Mouse (Mus musculus) cerebellum, postnatal 36 days (tissue): ENCODE measurements around the gene Slc25a44.
"Not testable (repeated sequence)": the region's sequence is repeated elsewhere in the genome, so short reads cannot be mapped to it uniquely, and the experiment has no call there.

Experiments used
- DNase-seq, 2 experiments: peaks; one replicate each; pipeline ENCODE4 v3.0.0; 2021 to 2022; ENCODE audit warnings: mixed read lengths in 2 of 2

Slc25a44 gene

DNA sequence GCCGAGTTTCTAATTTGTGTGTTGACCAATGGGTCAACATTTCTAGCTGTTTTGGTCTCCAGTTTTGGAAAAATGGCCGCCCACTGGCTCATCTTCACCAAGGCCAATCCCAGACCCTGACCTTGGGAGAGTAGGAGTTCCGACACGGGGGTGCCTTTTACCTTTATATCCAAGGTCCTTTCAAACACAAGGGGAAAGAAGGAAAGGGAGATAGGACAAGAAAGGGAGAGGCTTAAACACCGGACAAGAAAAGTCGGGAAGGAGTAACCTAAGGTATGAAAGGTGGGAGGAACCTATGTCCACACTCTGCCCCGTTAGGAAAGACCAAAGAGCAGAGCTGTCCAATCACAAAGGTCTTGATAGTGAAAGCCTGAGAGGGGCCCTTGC, 14.3 kb downstream of the Slc25a44 start:
- DNase-seq: no peak

DNA sequence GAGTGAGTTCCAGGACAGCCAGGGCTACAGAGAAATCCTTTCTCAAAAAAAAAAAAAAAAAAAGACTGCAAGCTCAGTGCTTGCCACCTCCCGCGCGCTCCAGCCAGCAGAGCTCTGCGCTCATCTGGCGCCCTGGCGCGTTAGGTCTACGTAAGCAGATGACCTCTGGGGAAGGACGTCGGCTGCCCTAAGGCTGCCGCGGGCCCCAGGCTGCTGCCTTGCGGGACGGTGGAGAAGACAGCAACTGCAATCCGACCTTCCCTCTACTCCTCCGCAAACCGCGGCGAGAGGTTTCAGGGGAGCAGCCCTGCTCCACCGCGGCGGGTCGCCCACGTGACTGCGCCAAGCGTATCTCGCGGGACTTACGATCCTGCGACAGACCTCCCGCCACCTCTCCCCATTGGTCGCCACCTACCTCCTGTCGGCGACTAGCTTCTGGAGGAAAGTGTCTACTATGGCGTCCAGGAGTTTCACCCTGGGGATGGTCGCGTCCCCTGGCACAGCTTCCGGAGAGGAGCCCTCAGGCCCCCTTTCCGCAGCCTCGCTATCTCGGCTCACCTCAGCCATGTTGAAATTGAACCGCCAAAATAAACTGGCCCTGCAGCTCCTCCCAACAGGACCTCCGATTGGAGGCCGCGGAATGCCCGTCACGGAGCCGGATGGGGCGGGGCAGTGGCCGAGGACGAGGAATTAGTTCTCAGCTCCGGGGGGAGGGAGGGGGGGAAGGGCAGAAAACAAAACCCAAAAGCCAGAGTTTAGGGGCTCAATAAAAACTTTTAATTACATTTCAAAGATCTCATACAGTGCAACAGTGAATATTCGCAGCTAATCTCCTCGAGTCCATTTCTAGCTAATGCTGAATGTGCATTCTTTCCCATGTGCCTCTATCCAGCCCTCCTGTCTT, 14.9 kb downstream of the Slc25a44 start, which contains the start of gene Pmf1:
Gene Pmf1, minus strand, starts transcription at position 591 of the 904 bp plus-strand sequence.
- DNase-seq: peak; percentile 84 to 91

DNA sequence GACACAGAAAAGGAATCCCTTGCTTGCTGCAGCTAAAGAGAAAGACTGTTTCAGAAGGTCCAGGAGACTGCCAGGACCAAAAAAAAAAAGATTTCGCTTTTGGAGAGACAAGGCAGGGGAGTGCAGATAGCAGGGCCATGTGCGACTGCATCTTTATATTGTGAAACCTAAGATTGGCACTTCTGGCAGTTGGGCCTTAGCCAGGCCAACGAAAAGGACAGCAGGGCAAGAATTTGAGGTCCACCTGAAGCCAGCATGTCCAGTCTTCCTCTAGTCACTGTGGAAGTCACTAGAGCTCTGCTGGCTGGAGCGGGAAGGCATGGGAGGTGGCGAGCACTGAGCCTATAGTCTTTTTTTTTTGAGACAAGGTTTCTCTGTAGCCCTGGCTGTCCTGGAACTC, 16.0 kb downstream of the Slc25a44 start:
- DNase-seq: no peak

DNA sequence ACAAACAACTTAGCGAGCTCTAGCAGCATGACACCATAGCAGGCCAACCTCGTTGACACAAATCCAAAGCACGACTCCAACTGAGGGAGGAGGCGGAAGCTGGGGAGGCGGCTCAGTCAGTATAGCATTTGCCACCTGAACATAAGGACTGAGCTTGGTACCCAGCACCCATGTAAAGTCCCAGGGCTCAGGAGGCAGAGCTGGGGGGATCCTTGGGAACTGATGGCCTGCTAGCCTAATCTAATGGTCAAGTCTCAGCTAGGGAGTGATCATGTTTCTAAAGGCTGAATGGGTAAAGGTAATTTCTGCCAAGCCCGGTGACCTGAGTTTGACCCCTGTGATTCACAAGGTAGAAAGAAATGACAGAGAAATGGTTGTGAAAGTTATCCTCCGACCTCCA, 17.4 kb downstream of the Slc25a44 start:
- no peak for DNase-seq

DNA sequence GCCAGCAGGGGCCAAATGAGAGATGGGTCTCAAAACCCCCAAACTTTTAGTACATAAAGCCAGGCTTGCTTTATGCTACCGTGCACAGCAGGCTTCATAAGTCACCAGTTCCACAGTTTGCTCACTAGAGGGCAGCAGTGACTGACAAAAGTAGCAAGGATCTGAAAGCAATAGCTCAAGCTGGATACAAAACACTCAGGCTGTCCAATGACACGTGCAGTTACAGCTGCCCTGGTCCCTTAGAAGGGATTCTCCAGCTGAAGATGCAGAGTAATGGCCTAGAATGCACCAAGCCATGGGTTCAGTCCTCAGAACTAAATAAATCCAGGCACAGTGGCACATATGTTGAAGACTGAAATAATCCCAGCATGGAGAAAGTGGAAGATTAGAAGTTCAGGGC, 17.8 kb downstream of the Slc25a44 start:
- DNase-seq: peak; percentile 61 to 70

DNA sequence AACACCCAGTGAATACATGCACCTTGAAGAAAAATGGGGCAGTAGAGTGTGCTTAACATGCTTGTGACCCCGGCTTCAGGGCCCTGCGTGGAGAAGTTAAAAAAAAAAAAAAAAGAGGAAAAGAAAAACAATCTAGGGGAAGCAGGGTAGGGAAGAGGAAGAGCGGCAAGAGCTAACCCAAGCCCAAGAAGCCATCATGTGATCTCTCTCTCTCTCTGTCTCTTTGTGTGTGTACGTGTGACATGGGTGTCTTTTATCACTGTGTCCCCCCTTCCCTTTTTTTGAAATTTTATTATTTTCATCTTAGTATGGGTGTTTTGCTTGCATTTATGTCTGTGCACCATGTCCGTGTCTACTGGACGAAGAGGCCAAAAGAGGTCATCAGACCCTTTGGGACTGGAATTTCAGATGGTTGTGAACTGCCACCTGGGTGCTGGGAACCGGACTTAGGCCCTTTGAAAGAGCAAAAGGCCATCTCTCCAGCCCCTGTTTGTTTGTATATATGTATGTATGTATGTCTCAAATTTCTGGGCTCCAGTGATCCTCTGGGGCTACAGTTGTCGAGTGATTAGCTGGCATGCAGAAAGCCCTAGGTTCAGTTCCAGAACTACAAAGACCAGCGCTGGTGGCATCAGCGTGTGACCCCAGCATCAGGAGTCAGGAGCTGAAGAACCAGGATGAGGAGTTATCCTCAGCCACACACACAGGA, 21.3 kb downstream of the Slc25a44 start:
- DNase-seq: no peak

DNA sequence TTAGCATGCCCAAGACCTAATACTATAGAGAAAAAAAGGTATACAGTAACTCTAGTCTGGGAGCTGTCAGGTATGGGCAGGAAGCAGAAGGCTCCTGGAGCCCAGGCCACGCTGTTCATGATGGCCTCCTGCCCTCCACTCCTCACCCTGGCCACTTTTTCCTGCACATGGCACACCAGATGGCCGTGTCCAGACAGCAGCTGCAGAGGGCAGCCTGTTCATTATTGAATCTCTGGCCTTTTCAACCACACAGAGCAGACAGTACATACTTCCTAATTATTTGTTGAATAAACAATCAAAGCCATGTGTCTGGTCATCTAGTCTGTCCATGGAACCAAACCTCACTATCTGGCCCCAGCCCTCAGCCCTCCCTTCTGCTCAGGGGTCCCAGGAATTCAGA, 26.3 kb downstream of the Slc25a44 start:
- DNase-seq: peak; percentile 80 to 83

DNA sequence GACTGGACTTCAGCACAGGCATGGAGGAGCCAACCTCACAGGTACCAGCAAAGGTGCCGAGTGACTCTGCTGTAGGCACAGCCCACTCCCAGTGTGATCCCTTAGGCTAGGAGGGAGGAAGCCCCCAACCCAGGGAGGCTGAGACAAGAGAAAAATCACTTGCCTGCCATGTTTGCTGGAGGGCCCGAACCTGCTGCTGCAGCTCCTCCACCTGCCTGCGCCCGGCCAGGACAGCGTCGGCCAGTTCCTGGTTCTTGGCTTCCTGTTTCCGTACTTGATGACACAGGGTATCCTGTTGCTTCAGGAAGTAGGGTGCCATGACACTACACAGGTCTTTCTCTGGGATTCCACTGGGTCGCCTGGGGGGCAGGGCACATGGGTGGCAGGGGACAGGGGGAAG, 29.2 kb downstream of the Slc25a44 start:
- DNase-seq: no peak

DNA sequence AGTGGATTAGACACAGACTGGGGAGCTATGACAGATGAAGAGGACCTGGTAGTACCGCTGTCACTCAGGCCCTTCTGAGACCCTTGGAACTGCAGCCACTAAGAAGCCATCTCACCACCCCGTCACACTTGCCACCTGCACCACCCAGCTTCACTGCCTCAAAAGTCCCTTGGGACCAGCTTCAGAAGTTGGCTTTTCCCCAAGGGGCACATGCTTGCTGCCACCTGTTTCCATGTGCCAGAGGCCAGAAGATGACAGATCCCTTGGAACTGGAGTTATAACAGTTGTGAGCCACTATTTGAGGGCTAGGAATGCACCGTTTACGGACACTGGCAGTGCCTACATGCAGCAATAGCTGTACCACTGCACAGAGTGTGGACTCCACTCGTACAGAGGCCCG, 29.7 kb downstream of the Slc25a44 start:
- DNase-seq: no peak

DNA sequence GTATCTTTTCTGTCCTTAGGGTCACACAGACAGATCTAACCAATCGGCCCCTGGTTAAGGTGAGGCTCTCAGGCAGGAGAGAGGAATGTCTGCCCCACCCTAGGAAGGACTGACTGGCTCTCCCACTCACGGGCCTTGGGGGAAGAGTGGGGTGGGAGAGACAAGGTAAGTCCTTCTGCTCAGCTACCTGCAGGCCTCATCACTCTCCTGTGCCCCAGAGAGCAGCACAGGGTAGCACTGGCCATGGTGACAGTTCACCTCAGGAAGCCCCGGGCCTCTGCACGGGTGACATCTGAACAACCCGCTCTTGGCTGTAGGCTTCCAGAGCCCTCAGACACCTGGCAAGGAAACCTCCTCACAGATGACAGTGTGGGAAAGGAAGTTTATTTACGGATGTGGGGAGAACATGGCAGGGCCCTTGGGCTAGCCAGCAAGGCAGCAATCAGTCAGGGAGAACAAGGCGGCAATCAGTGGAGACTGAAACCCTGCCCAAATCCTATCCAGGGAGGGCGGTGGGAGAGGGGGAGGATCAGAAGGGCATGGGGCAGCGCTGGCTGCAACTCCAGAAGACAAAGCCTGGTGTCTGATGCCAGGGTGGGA, 31.1 kb downstream of the Slc25a44 start:
- no peak for DNase-seq

DNA sequence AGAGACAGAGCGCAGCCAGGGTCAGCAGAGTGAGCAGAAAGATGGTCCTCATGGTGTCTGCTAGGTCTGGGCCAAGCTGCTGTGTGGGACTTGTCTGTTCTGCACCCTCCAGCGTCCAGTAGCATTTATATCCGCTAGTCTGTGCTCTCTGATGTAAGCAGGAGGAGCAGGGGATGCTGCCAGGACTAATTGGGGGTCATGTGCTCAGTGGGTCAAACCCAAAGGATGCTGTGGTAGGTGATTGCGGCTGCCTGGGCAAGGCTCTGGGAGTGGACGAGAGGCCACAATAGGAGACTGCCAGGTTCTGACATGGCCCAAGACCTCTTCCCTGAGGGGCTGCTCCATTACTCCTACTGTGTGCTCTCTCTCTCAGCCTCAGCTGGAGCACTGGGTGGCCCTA, 40.6 kb downstream of the Slc25a44 start, which contains the start of gene Bglap:
Gene Bglap, minus strand, starts transcription at position 101 of the 400 bp plus-strand sequence.
- no peak for DNase-seq

DNA sequence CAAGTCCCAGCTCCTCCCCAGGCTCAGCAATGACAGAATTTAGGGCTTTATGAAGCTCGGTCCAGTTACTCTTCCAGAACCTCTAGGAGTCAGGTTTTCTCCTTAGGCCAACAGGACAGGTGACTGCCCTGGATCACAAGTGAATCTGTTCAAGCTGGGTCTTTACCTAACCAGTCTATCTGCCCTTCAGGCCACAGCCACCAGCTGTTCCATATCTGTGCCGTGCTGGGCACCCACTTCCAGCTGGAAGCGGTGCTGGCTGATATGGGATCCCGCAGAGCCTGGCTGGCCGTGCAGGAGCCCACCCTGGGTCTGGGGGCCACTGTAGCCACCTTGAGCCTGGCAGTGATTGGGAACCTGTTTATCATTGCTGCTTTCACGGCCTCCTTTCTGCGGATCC, 42.6 kb downstream of the Slc25a44 start:
- DNase-seq: not testable (repeated sequence)

DNA sequence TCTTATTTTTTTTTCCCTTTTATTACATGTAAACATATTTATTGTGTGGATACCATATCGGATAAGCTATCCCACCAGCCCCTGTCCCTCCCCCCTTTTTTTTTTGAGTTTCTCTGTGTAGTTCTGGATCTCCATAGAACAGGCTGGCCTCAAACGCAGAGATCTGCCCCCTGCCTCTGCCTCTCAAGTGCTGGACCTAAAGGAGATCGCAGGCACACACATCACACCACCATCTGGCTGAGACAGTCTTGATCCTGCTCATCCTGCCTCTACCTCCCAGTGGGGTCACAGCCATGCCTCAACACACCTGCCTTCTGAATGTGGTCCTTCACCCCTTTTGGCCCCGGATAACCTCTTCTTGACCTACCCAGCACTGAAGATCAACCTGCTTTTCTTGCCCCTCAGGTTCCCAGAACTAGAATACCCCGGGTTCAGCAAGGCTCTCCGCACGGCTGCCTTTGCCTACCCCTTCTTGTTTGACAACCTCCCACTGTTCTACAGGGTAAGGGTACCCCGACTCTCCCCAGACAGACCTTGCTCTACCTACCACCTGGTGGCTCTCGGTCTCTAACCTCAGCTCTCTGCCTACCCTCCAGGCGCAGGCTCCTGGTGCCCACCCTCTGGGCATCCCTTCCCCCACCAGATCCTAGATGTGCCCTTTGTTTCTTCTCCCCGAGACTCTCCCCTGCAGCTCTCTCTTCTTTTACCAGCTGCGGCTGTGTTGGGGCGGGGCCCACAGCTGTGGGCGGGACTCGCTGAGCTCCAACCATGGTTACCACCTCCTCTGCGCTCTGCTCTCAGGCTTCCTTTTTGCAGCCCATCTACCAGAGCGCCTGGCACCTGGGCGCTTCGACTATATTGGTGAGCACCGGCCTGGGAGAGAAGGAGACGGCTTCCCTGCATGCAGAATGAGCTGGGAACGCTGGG, 43.3 kb downstream of the Slc25a44 start:
- DNase-seq: not testable (repeated sequence)

DNA sequence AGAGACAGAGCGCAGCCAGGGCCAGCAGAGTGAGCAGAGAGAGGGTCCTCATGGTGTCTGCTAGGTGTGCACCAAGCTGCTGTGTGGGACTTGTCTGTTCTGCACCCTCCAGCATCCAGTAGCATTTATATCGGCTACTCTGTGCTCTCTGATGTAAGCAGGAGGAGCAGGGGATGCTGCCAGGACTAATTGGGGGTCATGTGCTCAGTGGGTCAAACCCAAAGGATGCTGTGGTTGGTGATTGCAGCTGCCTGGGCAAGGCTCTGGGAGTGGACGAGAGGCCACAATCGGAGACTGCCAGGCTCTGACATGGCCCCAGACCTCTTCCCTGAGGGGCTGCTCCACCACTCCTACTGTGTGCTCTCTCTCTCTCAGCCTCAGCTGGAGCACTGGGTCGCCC, 46.3 kb downstream of the Slc25a44 start, which contains the start of gene Bglap2:
Gene Bglap2, minus strand, starts transcription at position 101 of the 400 bp plus-strand sequence.
- DNase-seq: not testable (repeated sequence)

DNA sequence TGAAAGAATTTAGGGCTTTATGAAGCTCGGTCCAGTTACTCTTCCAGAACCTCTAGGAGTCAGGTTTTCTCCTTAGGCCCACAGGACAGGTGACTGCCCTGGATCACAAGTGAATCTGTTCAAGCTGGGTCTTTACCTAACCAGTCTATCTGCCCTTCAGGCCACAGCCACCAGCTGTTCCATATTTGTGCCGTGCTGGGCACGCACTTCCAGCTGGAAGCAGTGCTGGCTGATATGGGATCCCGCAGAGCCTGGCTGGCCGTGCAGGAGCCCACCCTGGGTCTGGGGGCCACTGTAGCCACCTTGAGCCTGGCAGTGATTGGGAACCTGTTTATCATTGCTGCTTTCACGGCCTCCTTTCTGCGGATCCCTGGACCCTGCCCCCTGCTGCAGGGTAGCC, 48.3 kb downstream of the Slc25a44 start:
- DNase-seq: not testable (repeated sequence)

DNA sequence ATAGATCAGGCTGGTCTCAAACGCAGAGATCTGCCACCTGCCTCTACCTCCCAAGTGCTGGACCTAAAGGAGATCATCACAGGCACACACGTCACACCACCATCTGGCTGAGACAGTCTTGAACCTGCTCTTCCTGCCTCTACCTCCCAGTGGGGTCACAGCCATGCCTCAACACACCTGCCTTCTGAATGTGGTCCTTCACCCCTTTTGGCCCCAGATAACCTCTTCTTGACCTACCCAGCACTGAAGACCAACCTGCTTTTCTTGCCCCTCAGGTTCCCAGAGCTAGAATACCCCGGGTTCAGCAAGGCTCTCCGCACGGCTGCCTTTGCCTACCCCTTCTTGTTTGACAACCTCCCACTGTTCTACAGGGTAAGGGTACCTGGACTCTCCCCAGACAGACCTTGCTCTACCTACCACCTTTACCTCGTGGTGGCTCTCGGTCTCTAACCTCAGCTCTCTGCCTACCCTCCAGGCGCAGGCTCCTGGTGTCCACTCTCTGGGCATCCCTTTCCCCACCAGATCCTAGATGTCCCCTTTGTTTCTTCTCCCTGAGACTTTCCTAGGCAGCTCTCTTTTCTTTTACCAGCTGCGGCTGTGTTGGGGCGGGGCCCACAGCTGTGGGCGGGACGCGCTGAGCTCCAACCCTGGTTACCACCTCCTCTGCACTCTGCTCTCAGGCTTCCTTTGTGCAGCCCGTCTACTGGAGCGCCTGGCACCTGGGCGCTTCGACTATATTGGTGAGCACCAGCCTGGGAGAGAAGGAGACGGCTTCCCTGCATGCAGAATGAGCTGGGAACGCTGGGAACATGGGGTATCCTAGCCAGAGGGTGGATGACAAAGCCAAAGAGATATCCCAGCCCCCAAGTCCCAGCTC, 49.0 kb downstream of the Slc25a44 start:
- not testable (repeated sequence) for DNase-seq

DNA sequence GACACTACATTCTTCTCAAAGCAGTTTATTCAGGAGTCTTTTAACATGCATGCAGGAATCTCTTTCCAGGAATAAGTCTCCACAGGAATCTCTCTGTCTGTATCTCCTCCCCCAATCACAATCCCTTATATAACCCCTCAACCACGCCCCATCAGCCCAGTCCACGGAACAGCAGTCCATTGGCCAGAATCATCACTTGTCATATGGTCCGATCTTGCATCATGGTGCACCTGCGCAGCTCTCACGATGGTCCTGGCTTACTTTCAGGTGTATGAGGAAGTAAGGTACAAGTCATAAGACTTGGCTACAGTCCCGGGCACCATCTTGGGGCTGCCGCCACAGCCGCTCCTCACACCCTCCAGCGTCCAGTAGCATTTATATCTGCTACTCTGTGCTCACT, 52.3 kb downstream of the Slc25a44 start, which contains the start of gene Bglap3:
Gene Bglap3, minus strand, starts transcription at position 101 of the 400 bp plus-strand sequence.
- not testable (repeated sequence) for DNase-seq

DNA sequence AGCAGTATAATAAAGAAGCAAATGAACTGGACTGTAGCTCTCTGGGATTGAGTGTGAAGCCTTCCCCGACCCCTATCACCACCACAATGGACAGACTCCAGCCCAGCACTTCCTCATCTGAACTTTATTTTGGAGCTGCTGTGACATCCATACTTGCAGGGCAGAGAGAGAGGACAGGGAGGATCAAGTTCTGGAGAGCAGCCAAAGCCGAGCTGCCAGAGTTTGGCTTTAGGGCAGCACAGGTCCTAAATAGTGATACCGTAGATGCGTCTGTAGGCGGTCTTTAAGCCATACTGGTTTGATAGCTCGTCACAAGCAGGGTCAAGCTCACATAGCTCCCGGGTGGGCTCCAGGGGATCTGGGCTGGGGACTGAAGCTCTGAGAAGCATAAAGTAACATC, 56.4 kb downstream of the Slc25a44 start:
- DNase-seq: not testable (repeated sequence)

DNA sequence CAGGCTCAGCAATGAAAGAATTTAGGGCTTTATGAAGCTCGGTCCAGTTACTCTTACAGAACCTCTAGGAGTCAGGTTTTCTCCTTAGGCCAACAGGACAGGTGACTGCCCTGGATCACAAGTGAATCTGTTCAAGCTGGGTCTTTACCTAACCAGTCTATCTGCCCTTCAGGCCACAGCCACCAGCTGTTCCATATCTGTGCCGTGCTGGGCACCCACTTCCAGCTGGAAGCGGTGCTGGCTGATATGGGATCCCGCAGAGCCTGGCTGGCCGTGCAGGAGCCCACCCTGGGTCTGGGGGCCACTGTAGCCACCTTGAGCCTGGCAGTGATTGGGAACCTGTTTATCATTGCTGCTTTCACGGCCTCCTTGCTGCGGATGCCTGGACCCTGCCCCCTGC, 57.4 kb downstream of the Slc25a44 start:
- not testable (repeated sequence) for DNase-seq

DNA sequence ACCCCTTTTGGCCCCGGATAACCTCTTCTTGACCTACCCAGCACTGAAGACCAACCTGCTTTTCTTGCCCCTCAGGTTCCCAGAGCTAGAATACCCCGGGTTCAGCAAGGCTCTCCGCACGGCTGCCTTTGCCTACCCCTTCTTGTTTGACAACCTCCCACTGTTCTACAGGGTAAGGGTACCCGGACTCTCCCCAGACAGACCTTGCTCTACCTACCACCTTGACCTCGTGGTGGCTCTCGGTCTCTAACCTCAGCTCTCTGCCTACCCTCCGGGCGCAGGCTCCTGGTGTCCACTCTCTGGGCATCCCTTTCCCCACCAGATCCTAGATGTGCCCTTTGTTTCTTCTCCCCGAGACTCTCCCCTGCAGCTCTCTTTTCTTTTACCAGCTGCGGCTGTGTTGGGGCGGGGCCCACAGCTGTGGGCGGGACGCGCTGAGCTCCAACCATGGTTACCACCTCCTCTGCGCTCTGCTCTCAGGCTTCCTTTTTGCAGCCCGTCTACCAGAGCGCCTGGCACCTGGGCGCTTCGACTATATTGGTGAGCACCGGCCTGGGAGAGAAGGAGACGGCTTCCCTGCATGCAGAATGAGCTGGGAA, 58.0 kb downstream of the Slc25a44 start:
- not testable (repeated sequence) for DNase-seq
